8 mouse cellular contexts compared by ENCODE assay signal in genomic region chr2:128211022-128211880, GRCm38 (mm10).
DNase-seq lines count a peak whose midpoint lies in the region; ATAC-seq and TF ChIP-seq lines count a peak whose summit lies in the region.

No protein-coding gene starts in this region.

- no peak overlapping the region for H3K4me2 ChIP-seq in forebrain, embryonic 11.5 days (ENCODE audit: low read depth, low read length, severe bottlenecking)
- H3K4me2 ChIP-seq in midbrain, embryonic 13.5 days (replicated peaks): peak overlapping the region; percentile 17; the same call in 1 of the 2 replicates

- H3K4me3 ChIP-seq in heart, adult 2 months: no peak overlapping the region
- no peak overlapping the region for H3K4me3 ChIP-seq in forebrain, embryonic 11.5 days (ENCODE audit: low read depth, low read length)
- H3K4me3 ChIP-seq in midbrain, embryonic 13.5 days (replicated peaks): no peak overlapping the region

- intact Hi-C loops in heart, adult 2 months (cut with DNase I): loop anchor here (10.0 kb wide), 1 partner anchor 326 kb away; no protein-coding TSS in a partner anchor

- H3K27me3 ChIP-seq in heart, adult 2 months (ENCODE audit: control insufficient read depth, insufficient read depth, low read length): no peaks in the 10 kb centered on the region
- H3K27me3 ChIP-seq in forebrain, embryonic 11.5 days (ENCODE audit: control insufficient read depth, insufficient read depth, low read length): no peaks in the 10 kb centered on the region
- H3K27me3 ChIP-seq in midbrain, embryonic 13.5 days: no peaks in the 10 kb centered on the region

- TF ChIP-seq EP300 in heart, adult 2 months (IDR thresholded peaks at IDR 0.05; ENCODE audit: insufficient read depth, low read depth, low read length): no peak

- peak overlapping the region; percentile 24 for H3K27ac ChIP-seq in heart, adult 2 months
- no peak overlapping the region for H3K27ac ChIP-seq in forebrain, embryonic 11.5 days (ENCODE audit: low read depth, low read length)
- peak overlapping the region; percentile 36; the same call in 1 of the 2 replicates for H3K27ac ChIP-seq in midbrain, embryonic 13.5 days

- no peak for ATAC-seq in forebrain, embryonic 11.5 days (replicated peaks; ENCODE audit: low FRiP score)
- ATAC-seq in midbrain, embryonic 13.5 days: peak; percentile 63

- no peaks in the 10 kb centered on the region for H3K36me3 ChIP-seq in heart, adult 2 months (ENCODE audit: control insufficient read depth, insufficient read depth, low read length)
- no peaks in the 10 kb centered on the region for H3K36me3 ChIP-seq in forebrain, embryonic 11.5 days (ENCODE audit: control insufficient read depth, insufficient read depth, low read length)
- H3K36me3 ChIP-seq in midbrain, embryonic 13.5 days: no peaks in the 10 kb centered on the region

- no peak for TF ChIP-seq POLR2A in heart, adult 2 months (IDR thresholded peaks at IDR 0.05; ENCODE audit: insufficient read depth, low read depth, low read length)

- TF ChIP-seq CTCF in heart, adult 2 months (IDR thresholded peaks at IDR 0.05): no peak

- H3K4me1 ChIP-seq in heart, adult 2 months (ENCODE audit: control insufficient read depth, insufficient read depth, low read length): peaks cover 4% of the 10 kb centered on the region
- peaks cover 8% of the 10 kb centered on the region for H3K4me1 ChIP-seq in forebrain, embryonic 11.5 days (replicated peaks; ENCODE audit: control insufficient read depth, insufficient read depth, low read length)
- peaks cover 17% of the 10 kb centered on the region for H3K4me1 ChIP-seq in midbrain, embryonic 13.5 days (replicated peaks)

- H3K9ac ChIP-seq in heart, adult 2 months (ENCODE audit: low read depth, low read length): no peak overlapping the region
- peak overlapping the region; percentile 42 for H3K9ac ChIP-seq in forebrain, embryonic 11.5 days (ENCODE audit: low read length)
- peak overlapping the region; percentile 39; the same call in 1 of the 2 replicates for H3K9ac ChIP-seq in midbrain, embryonic 13.5 days (replicated peaks)

- H3K79me2 ChIP-seq in heart, adult 2 months (replicated peaks; ENCODE audit: control insufficient read depth, insufficient read depth, low read length): no peaks in the 10 kb centered on the region

- WGBS in heart, adult 2 months: 28% methylated on average over 19 of the region's 19 CpGs
- WGBS in forebrain, embryonic 11.5 days: 15% methylated on average over 19 of the region's 19 CpGs
- 10% methylated on average over 19 of the region's 19 CpGs for WGBS in midbrain, embryonic 13.5 days

- no peaks in the 10 kb centered on the region for H3K9me3 ChIP-seq in forebrain, embryonic 11.5 days (ENCODE audit: control insufficient read depth, low read length)
- no peaks in the 10 kb centered on the region for H3K9me3 ChIP-seq in midbrain, embryonic 13.5 days

- DNase-seq in heart, adult 2 months: no peak
- DNase-seq in heart, adult 8-10 months (ENCODE audit: low spot score): no peak
- DNase-seq in forebrain, embryonic 11.5 days (ENCODE audit: low spot score): peak; percentile 55
- DNase-seq in kidney, postnatal 14 days: peak; percentile 41
- DNase-seq in spleen, postnatal 10 days (ENCODE audit: low spot score in 2 of 2): no peak
- no peak for DNase-seq in right cerebral cortex, adult 18-20 months
- DNase-seq in left cerebral cortex, adult 8-10 months (ENCODE audit: low spot score in 2 of 2): no peak

Comparison
In these comparisons a context has a peak if more than half of its experiments do, and no peak if none do; other contexts are left out.
1. DNase-seq: peak in forebrain, embryonic 11.5 days (single experiment) and kidney, postnatal 14 days (single experiment); none in heart, adult 2 months (0 of 2), heart, adult 8-10 months (single experiment), spleen, postnatal 10 days (0 of 2), right cerebral cortex, adult 18-20 months (single experiment) and left cerebral cortex, adult 8-10 months (0 of 2).